In the genomic region with DNA sequence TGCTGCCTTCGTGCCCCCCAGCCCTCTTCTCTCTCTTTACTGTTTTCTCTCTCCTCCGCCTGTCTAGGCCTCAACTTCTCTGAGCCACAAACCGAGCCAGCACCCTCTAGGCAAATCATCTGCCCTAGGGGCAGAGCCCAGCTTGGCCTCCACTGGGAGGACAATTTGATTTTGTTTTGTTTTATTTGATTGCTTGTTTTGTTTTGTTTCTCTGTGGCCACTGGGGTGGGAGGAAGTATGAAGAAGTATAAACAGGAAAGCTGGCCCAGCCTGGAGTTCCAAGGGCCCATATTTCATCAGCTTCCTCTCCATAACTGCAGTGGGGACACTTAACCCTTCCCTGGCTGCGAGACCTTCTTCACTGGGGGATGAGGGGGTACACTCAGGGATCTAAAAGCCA, we compare ENCODE assay signal across 13 mouse cellular contexts. TPM values are rescaled to one million over a fixed set of nuclear protein-coding genes. Genes with fewer than 3 reads are reported as not detected.
DNase-seq lines count a peak whose midpoint lies in the region; ATAC-seq and TF ChIP-seq lines count a peak whose summit lies in the region.
"Had no signal": no experiment of that assay in that cellular context is flagged by ENCODE, and none has a peak within 500 bp of the region (broad histone marks: within the 10 kb centered on the region; RNA-seq: fewer than 3 reads in every experiment).

No protein-coding gene starts in this region.

- H3K27ac ChIP-seq in heart, embryonic 13.5 days (replicated peaks), result no peak overlapping the region
- H3K27ac ChIP-seq in neural tube, embryonic 15.5 days (replicated peaks), result peak overlapping the region; percentile 99
- no peak overlapping the region for H3K27ac ChIP-seq in midbrain, embryonic 15.5 days
- H3K27ac ChIP-seq: liver, embryonic 13.5 days had no signal

- TF ChIP-seq POLR2A in lung, adult 2 months (IDR thresholded peaks at IDR 0.05; ENCODE audit: borderline replicate concordance, extremely low read depth, low read depth, low read length), result peak; percentile 71; the same call in 1 of the 2 replicates

- peaks cover 100% of the 10 kb centered on the region for H3K27me3 ChIP-seq in heart, embryonic 13.5 days (replicated peaks)
- H3K27me3 ChIP-seq in neural tube, embryonic 15.5 days (replicated peaks), result no peaks in the 10 kb centered on the region
- peaks cover 99% of the 10 kb centered on the region for H3K27me3 ChIP-seq in midbrain, embryonic 15.5 days (replicated peaks)

- H3K9me3 ChIP-seq in heart, embryonic 13.5 days, result no peaks in the 10 kb centered on the region
- H3K9me3 ChIP-seq in neural tube, embryonic 15.5 days (replicated peaks), result no peaks in the 10 kb centered on the region
- no peaks in the 10 kb centered on the region for H3K9me3 ChIP-seq in midbrain, embryonic 15.5 days
- H3K9me3 ChIP-seq: liver, embryonic 13.5 days had no signal

- no peak for TF ChIP-seq CTCF in lung, adult 2 months (IDR thresholded peaks at IDR 0.05; ENCODE audit: insufficient read depth, low read length)

- no peak overlapping the region for H3K9ac ChIP-seq in heart, embryonic 13.5 days
- H3K9ac ChIP-seq in neural tube, embryonic 15.5 days (replicated peaks), result peak overlapping the region; percentile 83
- H3K9ac ChIP-seq in midbrain, embryonic 15.5 days, result no peak overlapping the region
- H3K9ac ChIP-seq: liver, embryonic 13.5 days had no signal

- no peak for DNase-seq in heart, adult 8-10 months (ENCODE audit: low spot score)
- peak; percentile 72 for DNase-seq in kidney, adult 18-20 months
- DNase-seq in lung, adult 2 months, result no peak
- DNase-seq in left cerebral cortex, adult 8-10 months (ENCODE audit: low spot score in 2 of 2), result no peak
- DNase-seq in ovary, postnatal 14 days (ENCODE audit: low spot score), result no peak
- DNase-seq: gastrocnemius, postnatal 36 days; liver, embryonic 13.5 days; right cerebral cortex, adult 18-20 months had no signal

- H3K4me2 ChIP-seq in heart, embryonic 13.5 days, result 0 out of 2 replicates have a peak overlapping the region, but pooled peaks have one; percentile 6
- H3K4me2 ChIP-seq in neural tube, embryonic 15.5 days, result peak overlapping the region; percentile 87
- H3K4me2 ChIP-seq in midbrain, embryonic 15.5 days, result no peak overlapping the region
- H3K4me2 ChIP-seq: liver, embryonic 13.5 days had no signal

- 24% methylated on average over 4 of the region's 4 CpGs for WGBS in heart, embryonic 13.5 days
- 32% methylated on average over 4 of the region's 4 CpGs for WGBS in lung, adult 2 months
- WGBS in neural tube, embryonic 15.5 days, result 2% methylated on average over 4 of the region's 4 CpGs
- WGBS in midbrain, embryonic 15.5 days, result 9% methylated on average over 4 of the region's 4 CpGs

- peak overlapping the region; percentile 5; the same call in 1 of the 2 replicates for H3K4me3 ChIP-seq in heart, embryonic 13.5 days
- no peak overlapping the region for H3K4me3 ChIP-seq in lung, adult 2 months (replicated peaks; ENCODE audit: extremely low read depth, low read depth, low read length)
- H3K4me3 ChIP-seq in neural tube, embryonic 15.5 days (replicated peaks), result peak overlapping the region; percentile 60
- no peak overlapping the region for H3K4me3 ChIP-seq in midbrain, embryonic 15.5 days
- H3K4me3 ChIP-seq: liver, embryonic 13.5 days had no signal

- H3K36me3 ChIP-seq in heart, embryonic 13.5 days, result no peaks in the 10 kb centered on the region
- H3K36me3 ChIP-seq in neural tube, embryonic 15.5 days, result no peaks in the 10 kb centered on the region
- H3K36me3 ChIP-seq in midbrain, embryonic 15.5 days (replicated peaks), result no peaks in the 10 kb centered on the region
- H3K36me3 ChIP-seq: liver, embryonic 13.5 days had no signal

- peaks cover 11% of the 10 kb centered on the region; the same call in 1 of the 2 replicates for H3K4me1 ChIP-seq in heart, embryonic 13.5 days
- peaks cover 18% of the 10 kb centered on the region for H3K4me1 ChIP-seq in lung, adult 2 months (ENCODE audit: control insufficient read depth, insufficient read depth, low read length)
- H3K4me1 ChIP-seq in neural tube, embryonic 15.5 days, result peaks cover 97% of the 10 kb centered on the region
- H3K4me1 ChIP-seq in midbrain, embryonic 15.5 days, result no peaks in the 10 kb centered on the region

- ATAC-seq in heart, embryonic 13.5 days (ENCODE audit: extremely low read depth, insufficient number of reproducible peaks, low FRiP score, low TSS enrichment), result no peak
- ATAC-seq in neural tube, embryonic 15.5 days (ENCODE audit: low FRiP score), result no peak
- no peak for ATAC-seq in midbrain, embryonic 15.5 days (replicated peaks)

RNA-seq across cellular contexts. Expression of a gene that starts 6.2 kb away (rescaled TPM):
- polyA plus RNA-seq in heart, embryonic 13.5 days (2015; fragmentation: Nextera tagmentation; extraction: Ambion mirVana), result 3.8 and 5.5 TPM in 2 replicates
- total RNA-seq in heart, adult 8-10 months (2022), result under 1 TPM in 1 of 4 experiments, not detected in 3; 0.11 TPM
- polyA plus RNA-seq in lung, adult 2 months (2012; rRNA removed), result 12.1 and 15.6 TPM in 2 replicates
- 39.5 and 106 TPM in 2 replicates for polyA plus RNA-seq in neural tube, embryonic 15.5 days (2015; fragmentation: Nextera tagmentation; extraction: Ambion mirVana)
- not detected for total RNA-seq in left cerebral cortex, adult 8-10 months (2022)
- 0.09 and 0.70 TPM in 2 replicates for polyA plus RNA-seq in midbrain, embryonic 15.5 days (2015; fragmentation: Nextera tagmentation; extraction: Ambion mirVana)
- total RNA-seq: common myeloid progenitor, adult 5-6 weeks had no signal
- polyA plus RNA-seq: C2C12 had no signal

RNA-seq across cellular contexts. Expression of a gene that starts 8.8 kb away (rescaled TPM):
- 0.43 and 0.59 TPM in 2 replicates for polyA plus RNA-seq in heart, embryonic 13.5 days (2015; fragmentation: Nextera tagmentation; extraction: Ambion mirVana)
- total RNA-seq in heart, adult 8-10 months (2022), result under 1 TPM; 0.35 to 0.63 (median 0.53) TPM
- 9.9 and 12.5 TPM in 2 replicates for polyA plus RNA-seq in lung, adult 2 months (2012; rRNA removed)
- 3.7 and 5.0 TPM in 2 replicates for polyA plus RNA-seq in neural tube, embryonic 15.5 days (2015; fragmentation: Nextera tagmentation; extraction: Ambion mirVana)
- total RNA-seq in left cerebral cortex, adult 8-10 months (2022), result under 1 TPM in 1 of 4 experiments, not detected in 3; 0.11 TPM
- not detected in 2 replicates for polyA plus RNA-seq in midbrain, embryonic 15.5 days (2015; fragmentation: Nextera tagmentation; extraction: Ambion mirVana)

RNA-seq across cellular contexts. Expression of a gene that starts 13.8 kb away (rescaled TPM):
- 0.31 and 1.1 TPM in 2 replicates for polyA plus RNA-seq in heart, embryonic 13.5 days (2015; fragmentation: Nextera tagmentation; extraction: Ambion mirVana)
- under 1 TPM; 0.25 to 0.37 (median 0.30) TPM for total RNA-seq in heart, adult 8-10 months (2022)
- 11.0 and 13.2 TPM in 2 replicates for polyA plus RNA-seq in lung, adult 2 months (2012; rRNA removed)
- 8.0 and 12.6 TPM in 2 replicates for polyA plus RNA-seq in neural tube, embryonic 15.5 days (2015; fragmentation: Nextera tagmentation; extraction: Ambion mirVana)
- total RNA-seq in left cerebral cortex, adult 8-10 months (2022), result not detected
- polyA plus RNA-seq in midbrain, embryonic 15.5 days (2015; fragmentation: Nextera tagmentation; extraction: Ambion mirVana), result 0.15 TPM in 1 of 2 replicates, not detected in the other
- polyA plus RNA-seq: C2C12 had no signal

RNA-seq across cellular contexts. Expression of a gene that starts 17.0 kb away (rescaled TPM):
- polyA plus RNA-seq in heart, embryonic 13.5 days (2015; fragmentation: Nextera tagmentation; extraction: Ambion mirVana), result 1.4 and 2.0 TPM in 2 replicates
- not detected for total RNA-seq in heart, adult 8-10 months (2022)
- polyA plus RNA-seq in lung, adult 2 months (2012; rRNA removed), result 8.1 and 8.2 TPM in 2 replicates
- 109 and 135 TPM in 2 replicates for polyA plus RNA-seq in neural tube, embryonic 15.5 days (2015; fragmentation: Nextera tagmentation; extraction: Ambion mirVana)
- not detected for total RNA-seq in left cerebral cortex, adult 8-10 months (2022)
- 0.13 and 0.34 TPM in 2 replicates for polyA plus RNA-seq in midbrain, embryonic 15.5 days (2015; fragmentation: Nextera tagmentation; extraction: Ambion mirVana)
- total RNA-seq: common myeloid progenitor, adult 5-6 weeks had no signal

RNA-seq across cellular contexts. Expression of a gene that starts 22.9 kb away (rescaled TPM):
- polyA plus RNA-seq in heart, embryonic 13.5 days (2015; fragmentation: Nextera tagmentation; extraction: Ambion mirVana), result 0.11 and 0.25 TPM in 2 replicates
- total RNA-seq in heart, adult 8-10 months (2022), result not detected
- 0.52 and 1.1 TPM in 2 replicates for polyA plus RNA-seq in lung, adult 2 months (2012; rRNA removed)
- 101 and 115 TPM in 2 replicates for polyA plus RNA-seq in neural tube, embryonic 15.5 days (2015; fragmentation: Nextera tagmentation; extraction: Ambion mirVana)
- total RNA-seq in left cerebral cortex, adult 8-10 months (2022), result not detected
- not detected in 2 replicates for polyA plus RNA-seq in midbrain, embryonic 15.5 days (2015; fragmentation: Nextera tagmentation; extraction: Ambion mirVana)
- total RNA-seq: common myeloid progenitor, adult 5-6 weeks had no signal

Comparison
In these comparisons a context has a peak if more than half of its experiments do, and no peak if none do; other contexts are left out.
1. H3K4me3 ChIP-seq: peak in heart, embryonic 13.5 days (single experiment) and neural tube, embryonic 15.5 days (single experiment); none in lung, adult 2 months (single experiment) and midbrain, embryonic 15.5 days (single experiment).